Mouse (Mus musculus): ENCODE measurements around the gene Taf12. TPM values are rescaled to one million over a fixed set of nuclear protein-coding genes. Genes with fewer than 3 reads are reported as not detected.
"Not testable (repeated sequence)": the region's sequence is repeated elsewhere in the genome, so short reads cannot be mapped to it uniquely, and the experiment has no call there.

Gene Taf12
- polyA plus RNA-seq, 2 experiments, result 31.5 to 47.8 TPM

DNA sequence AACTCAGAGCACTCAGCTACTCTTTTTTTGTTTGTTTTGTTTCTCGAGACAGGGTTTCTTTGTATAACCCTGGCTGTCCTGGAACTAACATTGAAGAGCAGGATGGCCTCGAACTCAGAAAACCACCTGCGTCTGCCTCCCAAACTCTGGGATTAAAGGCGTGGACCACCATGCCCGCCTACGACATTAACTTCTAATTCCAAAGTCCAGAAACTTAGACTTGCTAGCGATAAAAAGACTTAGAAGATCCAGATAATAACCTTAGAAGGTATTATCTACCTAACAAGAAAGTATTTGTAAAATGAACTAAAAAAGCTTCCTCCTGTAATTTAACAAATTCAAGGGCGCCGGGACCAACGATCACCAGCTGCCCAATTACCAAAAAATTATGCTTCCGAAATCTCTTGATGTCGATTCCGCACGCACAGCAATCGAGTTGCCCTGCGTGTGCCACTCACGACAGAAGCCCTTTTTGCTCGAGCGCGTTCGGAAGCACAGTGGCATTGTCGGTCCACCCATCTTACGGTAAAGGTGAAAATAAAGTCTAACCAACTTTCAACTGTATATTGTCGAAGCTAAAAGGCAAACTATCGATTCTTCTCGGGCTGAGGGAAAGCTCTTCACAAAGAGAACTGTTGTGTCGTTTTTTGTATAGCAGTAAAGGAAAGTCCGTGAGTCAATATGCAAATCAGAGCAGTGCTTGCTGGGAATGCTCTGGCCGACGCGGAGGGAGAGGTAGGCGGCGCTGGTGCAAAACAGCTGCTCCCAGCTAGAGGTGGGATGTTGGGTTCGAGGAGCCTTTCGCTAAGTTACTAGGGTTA lies 4.2 kb upstream of the Taf12 start:
- Histone ChIP-seq H3K4me2 (replicated peaks; ENCODE audit: low read depth, low read length, severe bottlenecking) (peak overlapping the region; percentile 54), H3K9ac (ENCODE audit: low read depth, low read length, severe bottlenecking) (peak overlapping the region; percentile 64), H3K4me1 (ENCODE audit: control insufficient read depth, insufficient read depth, low read length) (peaks cover 9% of the 10 kb centered on the region), H3K36me3 (ENCODE audit: control insufficient read depth, insufficient read depth, low read length) (no peaks in the 10 kb centered on the region), H3K9me3 (ENCODE audit: control insufficient read depth, low read length) (no peaks in the 10 kb centered on the region), H3K27me3 (ENCODE audit: control insufficient read depth, insufficient read depth, low read length) (no peaks in the 10 kb centered on the region), H3K27ac (replicated peaks; ENCODE audit: low read depth, low read length) (peak overlapping the region; percentile 99), H3K4me3 (replicated peaks; ENCODE audit: low read length) (peak overlapping the region; percentile 31)
- DNase-seq (ENCODE audit: low spot score), result peak; percentile 96
- WGBS, result under 1% methylated on average over 35 of the region's 35 CpGs
- TF ChIP-seq POLR2A (IDR thresholded peaks at IDR 0.05; ENCODE audit: borderline replicate concordance, extremely low read depth, insufficient read depth, insufficient read length), result peak; percentile 100; the same call in 1 of the 2 replicates
- ATAC-seq (ENCODE audit: low FRiP score, low read depth), result peak; percentile 82

DNA sequence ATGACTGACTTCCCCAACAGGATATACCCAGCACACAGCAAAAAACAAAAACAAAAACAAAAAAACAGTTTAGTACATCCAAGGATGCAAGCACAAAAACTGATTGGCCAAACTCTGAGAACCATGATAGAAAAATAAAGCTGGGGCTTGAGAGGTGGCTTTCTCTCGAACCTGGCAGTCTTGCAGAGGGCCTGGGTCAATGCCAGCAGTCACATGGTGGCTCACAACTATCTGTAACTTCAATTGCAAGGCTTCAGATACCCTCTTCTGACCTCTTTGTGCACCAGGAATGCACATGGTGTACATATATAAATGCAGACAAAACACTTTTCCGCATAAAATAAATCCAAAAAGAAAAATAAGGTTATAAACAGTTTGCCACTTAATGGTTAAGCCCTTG lies 1.0 kb upstream of the Taf12 start:
- no peaks in the 10 kb centered on the region for H3K9me3 ChIP-seq (ENCODE audit: control insufficient read depth, low read length)
- H3K4me2 ChIP-seq (replicated peaks; ENCODE audit: low read depth, low read length, severe bottlenecking), result peak overlapping the region; percentile 89
- peak overlapping the region; percentile 71 for H3K9ac ChIP-seq (ENCODE audit: low read depth, low read length, severe bottlenecking)
- peaks cover 9% of the 10 kb centered on the region for H3K4me1 ChIP-seq (ENCODE audit: control insufficient read depth, insufficient read depth, low read length)
- no peak for TF ChIP-seq POLR2A (IDR thresholded peaks at IDR 0.05; ENCODE audit: borderline replicate concordance, extremely low read depth, insufficient read depth, insufficient read length)
- H3K4me3 ChIP-seq (replicated peaks; ENCODE audit: low read length), result peak overlapping the region; percentile 62
- DNase-seq (ENCODE audit: low spot score), result no peak
- H3K27ac ChIP-seq (replicated peaks; ENCODE audit: low read depth, low read length), result no peak overlapping the region
- no peak for ATAC-seq (ENCODE audit: low FRiP score, low read depth)
- WGBS, result 67% methylated on average over 2 of the region's 2 CpGs
- H3K36me3 ChIP-seq (ENCODE audit: control insufficient read depth, insufficient read depth, low read length), result no peaks in the 10 kb centered on the region; the same call in 1 of the 2 replicates
- no peaks in the 10 kb centered on the region for H3K27me3 ChIP-seq (ENCODE audit: control insufficient read depth, insufficient read depth, low read length)

GRCm38 (mm10) chr4:132275949-132276348 lies 1.8 kb downstream of the Taf12 start:
- H3K9me3 ChIP-seq (ENCODE audit: control insufficient read depth, low read length), result no peaks in the 10 kb centered on the region
- H3K4me2 ChIP-seq (replicated peaks; ENCODE audit: low read depth, low read length, severe bottlenecking), result no peak overlapping the region
- H3K27ac ChIP-seq (replicated peaks; ENCODE audit: low read depth, low read length), result no peak overlapping the region
- H3K4me3 ChIP-seq (replicated peaks; ENCODE audit: low read length), result no peak overlapping the region
- H3K27me3 ChIP-seq (ENCODE audit: control insufficient read depth, insufficient read depth, low read length), result no peaks in the 10 kb centered on the region
- H3K36me3 ChIP-seq (ENCODE audit: control insufficient read depth, insufficient read depth, low read length), result peaks cover 7% of the 10 kb centered on the region
- H3K9ac ChIP-seq (ENCODE audit: low read depth, low read length, severe bottlenecking), result no peak overlapping the region
- 87% methylated on average over 3 of the region's 3 CpGs for WGBS
- DNase-seq (ENCODE audit: low spot score) (no peak), ATAC-seq (ENCODE audit: low FRiP score, low read depth) (no peak)
- TF ChIP-seq POLR2A (IDR thresholded peaks at IDR 0.05; ENCODE audit: borderline replicate concordance, extremely low read depth, insufficient read depth, insufficient read length), result no peak
- peaks cover 6% of the 10 kb centered on the region; the same call in 1 of the 2 replicates for H3K4me1 ChIP-seq (ENCODE audit: control insufficient read depth, insufficient read depth, low read length)

- not testable (repeated sequence) for H3K9ac ChIP-seq (ENCODE audit: low read depth, low read length, severe bottlenecking); H3K4me3 ChIP-seq (replicated peaks; ENCODE audit: low read length); ATAC-seq (ENCODE audit: low FRiP score, low read depth); H3K4me2 ChIP-seq (replicated peaks; ENCODE audit: low read depth, low read length, severe bottlenecking); H3K4me1 ChIP-seq (ENCODE audit: control insufficient read depth, insufficient read depth, low read length); H3K27ac ChIP-seq (replicated peaks; ENCODE audit: low read depth, low read length); H3K27me3 ChIP-seq (ENCODE audit: control insufficient read depth, insufficient read depth, low read length); H3K9me3 ChIP-seq (ENCODE audit: control insufficient read depth, low read length); DNase-seq (ENCODE audit: low spot score)
- H3K36me3 ChIP-seq (ENCODE audit: control insufficient read depth, insufficient read depth, low read length), result peaks cover 55% of the 10 kb centered on the region
- 85% methylated on average over 2 of the region's 5 CpGs for WGBS
These were observed 14.7 kb downstream of the Taf12 start for GRCm38 (mm10) chr4:132288840-132289239.

- H3K4me2 ChIP-seq (replicated peaks; ENCODE audit: low read depth, low read length, severe bottlenecking), result no peak overlapping the region
- no peak for TF ChIP-seq POLR2A (IDR thresholded peaks at IDR 0.05; ENCODE audit: borderline replicate concordance, extremely low read depth, insufficient read depth, insufficient read length)
- H3K9ac ChIP-seq (ENCODE audit: low read depth, low read length, severe bottlenecking), result no peak overlapping the region
- DNase-seq (ENCODE audit: low spot score), result no peak
- WGBS, result 90% methylated on average over 4 of the region's 4 CpGs
- no peaks in the 10 kb centered on the region for H3K4me1 ChIP-seq (ENCODE audit: control insufficient read depth, insufficient read depth, low read length)
- no peak overlapping the region for H3K4me3 ChIP-seq (replicated peaks; ENCODE audit: low read length)
- no peaks in the 10 kb centered on the region for H3K9me3 ChIP-seq (ENCODE audit: control insufficient read depth, low read length)
- peaks cover 40% of the 10 kb centered on the region for H3K36me3 ChIP-seq (ENCODE audit: control insufficient read depth, insufficient read depth, low read length)
- no peaks in the 10 kb centered on the region for H3K27me3 ChIP-seq (ENCODE audit: control insufficient read depth, insufficient read depth, low read length)
- H3K27ac ChIP-seq (replicated peaks; ENCODE audit: low read depth, low read length), result no peak overlapping the region
- ATAC-seq (ENCODE audit: low FRiP score, low read depth), result no peak
These were observed 16.9 kb downstream of the Taf12 start for GRCm38 (mm10) chr4:132291056-132291455.
